Mouse (Mus musculus) adrenal gland, adult 2 months (tissue): Measurements from ENCODE around the gene Dnajc1. TPM values are rescaled to one million over a fixed set of nuclear protein-coding genes. Genes with fewer than 3 reads are reported as not detected.

Experiments used
- DNase-seq: peaks from one replicate; pipeline ENCODE4 v3.0.0; 2021
- polyA plus RNA-seq: library from polyadenylated mRNA; depleted of rRNA; stranded (reverse); fragments of >200 nt; gene quantifications from 2 replicates; pipeline ENCODE4 v1.2.3, GENCODE M21; 2012
- total RNA-seq, 2 experiments: library from RNA; stranded (reverse); gene quantifications; 2 replicates each; pipeline ENCODE4 v1.2.3; 2021

Gene Dnajc1
- total and polyA plus RNA-seq, 3 experiments: 32.1 to 76.4 (median 39.7) TPM

DNA sequence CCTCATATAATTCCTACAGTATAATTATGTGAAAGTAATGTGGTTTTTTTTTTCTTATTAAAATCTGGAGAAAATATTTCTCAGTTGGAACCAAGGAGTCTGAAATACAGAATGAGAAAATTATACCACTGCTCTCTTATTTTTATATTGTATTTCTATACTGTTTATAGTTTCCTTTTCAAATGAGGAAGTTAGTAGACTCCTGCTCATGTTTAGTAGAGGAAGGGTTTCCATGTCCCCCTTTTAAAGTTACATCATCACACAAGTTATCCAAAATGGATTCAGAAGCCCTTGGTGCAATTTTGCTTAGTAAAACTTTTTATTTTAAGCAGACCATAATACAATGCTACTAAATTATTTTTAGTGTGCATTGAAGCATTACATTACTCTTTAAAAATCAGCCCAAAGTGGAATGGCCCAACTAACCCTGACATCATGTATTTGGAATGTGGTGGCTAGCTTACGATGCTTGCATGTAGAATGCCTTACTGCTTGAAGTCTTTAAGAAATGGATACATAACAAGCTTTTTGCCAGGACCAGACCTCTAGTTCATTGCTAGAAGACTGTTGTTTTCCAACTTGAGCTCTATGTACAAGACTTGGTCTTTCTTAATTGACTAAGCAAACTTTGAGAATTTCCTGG lies 190.7 kb downstream of the Dnajc1 start:
- no peak for DNase-seq

DNA sequence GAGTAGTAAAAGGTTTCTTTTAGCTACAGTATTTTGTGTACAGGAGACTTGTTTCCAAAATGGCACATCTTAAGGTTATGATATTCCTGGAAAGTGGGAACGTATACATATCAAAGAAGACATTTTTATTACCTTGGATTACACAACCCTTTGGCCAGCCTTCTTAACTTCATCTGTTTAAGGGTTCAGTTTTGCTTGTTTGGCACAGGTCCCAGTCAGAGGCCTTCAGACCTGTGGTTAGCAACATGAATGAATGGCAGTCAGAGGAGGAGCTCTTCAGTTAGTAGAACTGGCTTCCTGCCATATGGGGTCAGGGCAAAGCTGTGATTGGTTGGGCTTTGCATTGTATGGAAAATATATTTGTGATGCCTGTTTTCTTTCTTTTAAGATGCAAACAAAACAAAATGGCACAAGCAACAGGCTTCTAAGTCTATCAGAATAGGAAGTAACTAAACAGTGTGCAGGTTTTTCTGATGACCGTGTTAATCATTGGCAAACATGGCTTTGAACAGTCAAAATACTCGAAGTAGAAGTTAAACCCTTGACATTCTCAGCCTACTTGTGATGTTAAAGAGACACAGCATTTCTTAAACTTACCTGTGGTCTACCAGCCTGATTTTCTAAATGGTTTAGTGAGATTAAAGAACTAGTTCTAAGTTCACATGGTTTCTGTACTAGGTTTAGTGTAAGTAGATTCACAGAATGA lies 196.8 kb downstream of the Dnajc1 start:
- DNase-seq: peak; percentile 83

DNA sequence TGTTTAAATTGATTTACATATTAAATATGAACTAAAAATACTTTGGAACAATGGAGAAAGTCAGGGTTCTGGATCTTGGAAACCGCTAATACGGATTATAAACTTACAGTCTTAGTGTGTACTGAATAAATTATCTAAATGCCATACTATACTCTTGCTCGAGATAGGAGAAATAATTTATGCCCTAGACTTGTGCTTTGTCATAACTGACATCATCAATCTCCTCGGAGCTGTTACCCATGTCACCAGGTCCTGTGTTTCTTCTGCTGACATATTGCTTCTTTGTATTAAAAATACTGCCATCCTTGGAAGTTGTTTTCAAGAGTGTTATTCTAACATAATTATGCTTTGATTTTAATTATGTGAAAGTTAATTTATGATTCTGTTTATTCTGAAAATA lies 197.3 kb downstream of the Dnajc1 start:
- no peak for DNase-seq

DNA sequence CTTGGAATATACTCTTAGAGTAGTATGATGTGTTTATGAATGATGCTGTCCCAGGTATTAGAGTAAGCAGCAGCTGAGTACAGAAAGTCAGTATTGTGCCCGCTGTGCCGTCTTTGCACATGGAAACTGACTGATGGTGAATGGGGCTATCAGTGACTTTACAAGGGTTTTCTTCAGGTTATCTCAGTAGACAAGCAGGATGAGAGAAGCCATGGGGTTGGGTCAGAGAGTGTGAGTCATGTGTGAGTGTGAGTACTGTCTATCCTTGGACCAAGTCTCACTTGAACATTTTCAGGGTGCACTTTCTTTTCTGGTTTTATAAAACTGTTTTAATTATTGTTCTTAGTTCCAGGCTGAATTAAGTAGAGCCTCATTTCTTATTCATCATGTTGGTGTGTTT lies 204.3 kb downstream of the Dnajc1 start:
- no peak for DNase-seq

DNA sequence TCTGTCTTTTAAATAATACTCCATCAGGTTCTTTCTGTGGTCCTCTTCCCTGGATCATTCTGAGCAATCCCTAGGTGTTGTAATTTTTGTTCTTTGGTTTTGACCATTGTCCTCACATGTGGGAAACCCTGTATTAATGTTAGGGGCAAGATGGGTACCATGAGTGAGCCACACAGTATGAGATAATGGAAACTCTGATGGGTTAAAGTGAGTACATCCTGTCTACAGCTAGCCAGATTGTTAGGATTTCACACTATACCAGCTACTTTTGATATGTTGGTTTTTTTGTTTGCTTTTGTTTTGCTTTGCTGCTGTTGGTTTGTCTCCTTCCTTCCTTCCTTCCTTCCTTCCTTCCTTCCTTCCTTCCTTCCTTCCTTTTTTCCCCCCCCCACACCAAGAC lies 209.6 kb downstream of the Dnajc1 start:
- DNase-seq: no peak

DNA sequence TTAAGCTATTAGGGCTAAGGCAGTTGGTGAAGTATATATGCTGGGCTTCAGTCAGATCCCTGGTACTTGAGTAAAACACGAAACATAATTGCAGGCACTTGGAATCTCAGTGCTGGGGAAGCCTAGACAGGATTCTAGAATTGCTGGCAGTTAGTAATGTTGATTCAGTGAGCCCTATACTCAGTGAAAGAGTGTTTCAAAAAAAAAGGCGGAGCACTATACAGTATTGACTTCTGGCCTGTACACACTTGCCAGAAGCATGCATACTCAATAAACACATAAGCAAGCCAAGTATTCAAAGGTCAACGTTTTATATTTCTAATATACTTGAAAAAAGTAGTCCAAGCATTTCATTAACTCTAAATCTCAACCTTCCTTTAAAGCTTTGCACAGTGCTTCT lies 211.0 kb downstream of the Dnajc1 start:
- DNase-seq: no peak

DNA sequence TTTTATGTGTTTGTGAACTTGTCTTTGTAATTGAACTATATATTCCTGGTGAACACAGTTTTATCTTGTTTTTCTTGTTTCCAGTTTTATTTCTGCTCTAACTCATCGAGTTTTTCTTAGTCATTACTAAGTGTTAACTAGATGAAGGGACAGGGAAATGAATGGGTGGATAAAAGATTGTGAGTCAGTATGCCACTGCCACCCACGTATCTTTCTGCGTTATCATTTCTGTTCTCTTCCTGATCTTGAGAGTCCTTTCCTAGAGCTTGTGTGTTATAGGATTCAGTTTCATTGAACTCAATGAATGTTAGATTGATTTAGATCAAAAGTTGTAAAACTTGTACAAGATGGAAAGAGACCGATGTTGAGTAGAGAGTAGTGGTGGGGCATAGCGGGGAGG lies 212.3 kb downstream of the Dnajc1 start:
- DNase-seq: no peak

DNA sequence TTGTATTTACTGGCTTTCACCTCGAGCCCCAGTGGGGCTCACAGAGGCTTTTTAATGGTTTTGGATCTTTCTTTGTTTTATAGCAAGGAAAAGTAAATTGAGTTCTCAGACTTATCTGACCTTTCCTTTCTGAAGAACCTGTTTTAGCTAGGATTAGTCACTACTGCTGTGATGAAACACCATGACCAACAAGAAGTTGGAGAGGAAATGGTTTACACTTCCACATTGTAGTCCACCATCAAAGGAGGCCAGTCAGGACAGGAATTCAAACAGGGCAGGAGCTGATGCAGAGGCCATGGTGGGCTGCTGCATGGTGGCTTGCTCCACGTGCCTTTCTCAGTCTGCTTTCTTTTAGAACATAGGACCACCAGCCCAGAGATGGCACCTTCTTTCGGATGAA lies 216.4 kb downstream of the Dnajc1 start:
- DNase-seq: no peak

DNA sequence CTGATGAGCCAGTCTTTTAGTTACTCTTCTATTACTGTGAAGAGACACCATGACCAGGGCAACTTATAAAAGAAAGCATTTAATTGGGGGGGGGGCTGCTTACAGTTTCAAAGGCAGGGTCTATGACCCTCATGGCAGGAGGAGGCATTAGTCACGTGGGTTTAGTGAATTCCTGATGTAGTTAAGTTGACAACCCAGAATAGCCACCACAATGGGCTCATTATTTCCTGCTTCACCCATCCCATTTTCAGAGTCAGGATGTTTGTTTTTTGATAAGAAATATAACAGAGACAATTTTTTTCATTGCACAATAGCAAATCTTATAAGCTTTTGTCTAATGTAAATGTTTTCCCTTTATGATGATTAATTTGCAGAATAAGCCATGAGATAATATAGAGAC lies 217.4 kb downstream of the Dnajc1 start:
- no peak for DNase-seq

DNA sequence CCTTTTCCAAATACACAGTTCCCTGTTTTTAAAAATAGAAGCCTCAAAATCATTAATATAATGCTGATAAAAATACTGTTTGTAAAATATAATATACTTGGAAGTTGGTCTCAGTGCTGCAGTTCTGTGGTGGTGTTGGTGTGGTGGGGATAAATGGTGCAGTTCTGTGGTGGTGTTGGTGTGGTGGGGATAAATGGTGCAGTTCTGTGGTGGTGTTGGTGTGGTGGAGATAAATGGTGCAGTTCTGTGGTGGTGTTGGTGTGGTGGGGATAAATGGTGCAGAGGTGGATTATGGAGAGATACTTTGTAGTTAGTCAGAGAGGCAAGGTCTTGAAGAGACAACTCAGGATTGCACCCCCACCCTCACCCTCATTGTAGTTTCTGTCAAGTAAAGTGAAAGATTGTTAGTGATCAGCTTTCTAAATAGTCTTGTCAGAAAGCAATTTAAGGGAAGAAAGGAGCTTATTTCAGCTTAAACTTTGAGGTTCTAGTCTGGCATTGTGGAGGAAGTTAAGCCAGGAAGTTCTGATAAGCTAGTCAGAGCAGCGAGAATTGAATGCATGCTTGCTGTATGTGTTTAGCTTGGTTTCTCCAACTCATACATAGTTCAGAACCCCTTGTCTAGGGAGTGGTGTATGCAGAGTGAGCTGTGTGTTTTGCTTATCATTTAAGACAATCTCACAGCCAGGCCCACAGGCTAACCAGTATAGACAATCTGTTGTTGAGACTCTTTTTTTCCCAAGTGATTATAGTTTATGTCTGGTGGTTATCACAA lies 223.3 kb downstream of the Dnajc1 start:
- DNase-seq: no peak

DNA sequence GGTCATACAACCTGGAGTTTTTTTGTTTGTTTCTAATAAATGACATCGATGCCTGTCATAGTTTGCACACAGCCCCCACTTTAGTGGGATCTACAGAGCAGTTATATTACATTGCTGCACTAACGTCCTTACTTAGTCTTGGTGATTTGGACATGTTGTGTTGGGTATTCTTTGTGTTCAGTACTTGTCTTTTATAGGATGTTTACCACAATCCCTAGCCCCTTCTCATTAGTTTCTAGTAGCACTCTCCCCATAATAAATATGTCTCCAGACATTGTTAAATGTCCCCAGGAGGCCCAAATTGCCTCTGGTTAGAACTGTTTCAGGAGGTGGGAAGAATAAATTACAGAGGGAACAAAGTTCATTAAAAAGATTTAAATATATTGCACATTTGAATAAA lies 227.1 kb downstream of the Dnajc1 start:
- no peak for DNase-seq

DNA sequence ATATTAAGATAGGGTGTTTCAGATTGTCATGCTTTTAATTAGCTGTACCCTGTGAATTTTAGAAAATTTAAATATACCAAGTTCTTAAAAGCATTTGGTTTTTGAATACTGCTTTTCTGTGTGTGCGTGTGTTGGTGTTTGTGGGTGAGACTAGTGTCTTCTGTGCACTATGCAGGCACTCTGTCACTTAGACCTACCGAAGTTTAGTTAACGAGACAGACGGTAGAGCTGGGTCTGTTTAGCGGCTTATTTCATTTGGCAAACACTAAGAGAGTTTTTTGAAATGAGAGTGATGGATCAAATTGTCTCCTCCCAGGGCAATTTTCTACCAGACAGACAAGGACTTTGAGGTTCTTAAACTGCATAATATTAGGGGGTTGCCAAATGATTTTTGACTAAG lies 231.6 kb downstream of the Dnajc1 start:
- no peak for DNase-seq

DNA sequence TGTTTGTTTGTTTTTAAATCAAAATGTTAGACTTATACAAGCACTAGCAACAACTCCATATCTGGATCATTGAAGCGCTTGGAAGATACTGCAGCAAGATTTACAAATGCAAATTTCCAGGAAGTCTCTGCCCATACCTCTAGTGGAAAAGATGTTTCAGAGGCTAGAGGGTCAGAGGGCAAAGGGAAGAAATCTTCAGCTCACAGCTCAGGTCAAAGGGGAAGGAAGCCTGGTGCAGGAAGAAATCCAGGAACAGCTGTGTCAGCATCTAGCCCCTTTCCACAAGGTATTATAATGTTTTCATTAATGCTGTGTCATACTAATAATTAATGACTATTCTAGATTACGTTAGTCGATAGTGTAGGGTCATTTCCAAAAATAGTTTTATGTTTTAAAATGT lies 233.2 kb downstream of the Dnajc1 start:
- no peak for DNase-seq

DNA sequence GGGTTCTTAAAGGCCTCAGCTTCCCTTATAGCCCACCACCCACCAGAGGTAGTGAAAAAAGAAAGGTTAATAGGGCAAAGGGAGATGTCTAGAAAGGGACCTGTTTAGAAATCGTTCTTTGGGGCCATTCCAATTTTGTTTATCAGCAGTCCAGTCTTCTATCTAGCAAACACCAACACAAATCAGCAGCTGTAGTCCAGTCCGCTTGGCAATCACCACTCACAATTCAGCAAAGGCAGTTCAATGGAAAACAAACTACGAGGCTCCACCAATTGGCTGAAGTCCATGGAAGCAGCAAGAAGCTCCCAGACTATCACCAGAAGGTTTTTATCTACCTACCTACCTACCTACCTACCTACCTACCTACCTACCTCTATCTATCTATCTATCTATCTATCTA lies 236.5 kb downstream of the Dnajc1 start:
- DNase-seq: no peak
